Mouse (Mus musculus) embryo, embryonic 11 days (tissue): Measurements from ENCODE around the gene Rrp7a.

Source experiments
- DNase-seq: peaks from one replicate; pipeline ENCODE4 v3.0.0-alpha.2; 2015

The Rrp7a gene

DNA sequence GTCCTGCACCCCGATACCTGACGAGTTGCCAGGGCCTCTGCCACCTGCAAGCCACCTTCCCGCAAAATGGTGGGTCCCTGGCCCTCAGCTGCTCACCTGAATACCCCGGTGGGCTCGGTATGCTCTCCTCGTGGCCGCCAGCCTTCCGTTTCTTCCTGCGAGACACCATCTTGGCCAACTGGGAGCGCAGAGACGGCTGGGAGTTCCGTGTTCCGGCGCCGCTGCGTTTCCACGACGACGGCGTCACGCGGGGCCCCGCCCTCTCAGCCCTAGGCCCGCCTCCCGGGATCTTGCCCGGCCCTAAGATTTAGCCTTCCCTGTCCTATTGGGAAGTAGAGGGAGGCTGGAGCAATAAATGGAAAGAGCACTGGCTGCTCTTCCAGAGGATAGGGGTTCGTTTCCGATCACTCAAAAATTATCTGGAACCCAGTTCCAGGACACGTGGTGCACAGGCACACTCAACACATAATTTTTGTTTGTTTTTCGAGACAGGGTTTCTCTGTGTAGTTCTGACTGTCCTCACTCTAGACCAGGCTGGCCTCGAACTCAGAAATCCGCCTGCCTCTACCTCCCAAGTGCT, at the start of gene Rrp7a:
TSS of gene Rrp7a (minus strand) at position 236 of the 580 bp plus-strand sequence.
- peak; percentile 95 for DNase-seq

GRCm38 (mm10) chr15:83171712-83172481, 49.3 kb upstream of the Rrp7a start:
- DNase-seq, result peak; percentile 100

DNA sequence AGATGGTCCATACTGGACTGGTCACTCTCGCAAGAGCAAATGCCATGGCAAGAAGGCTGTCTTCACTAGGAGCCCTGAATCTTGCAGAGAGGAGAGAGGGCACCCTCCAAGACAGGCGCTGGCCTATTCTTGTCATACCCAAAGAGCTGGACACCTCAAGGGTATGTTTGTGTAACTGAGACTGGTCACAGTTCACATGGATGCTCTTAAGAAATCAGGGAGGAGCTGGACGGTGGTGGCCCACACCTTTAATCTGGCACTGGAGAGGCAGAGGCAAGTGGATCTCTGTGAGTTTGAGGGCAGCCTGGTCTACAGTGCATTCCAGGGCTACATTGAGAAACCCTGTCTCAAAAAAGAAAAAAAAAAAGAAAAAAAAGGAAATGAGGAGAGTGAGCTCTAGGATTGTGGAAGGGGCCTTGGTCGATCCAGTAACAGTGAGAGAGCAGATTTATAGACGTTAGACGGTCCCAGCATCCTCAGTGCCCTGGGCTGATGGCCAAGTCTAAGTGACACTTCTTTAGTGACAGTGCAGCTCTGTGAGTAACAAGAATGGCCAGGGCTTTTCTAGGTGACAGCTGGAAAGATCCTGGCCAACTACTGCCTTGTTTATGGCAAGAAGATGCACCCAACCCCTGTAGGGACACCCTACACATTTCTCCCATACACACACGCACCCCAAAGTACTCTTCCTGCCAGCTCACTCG, 48.5 kb upstream of the Rrp7a start:
- DNase-seq, result no peak

DNA sequence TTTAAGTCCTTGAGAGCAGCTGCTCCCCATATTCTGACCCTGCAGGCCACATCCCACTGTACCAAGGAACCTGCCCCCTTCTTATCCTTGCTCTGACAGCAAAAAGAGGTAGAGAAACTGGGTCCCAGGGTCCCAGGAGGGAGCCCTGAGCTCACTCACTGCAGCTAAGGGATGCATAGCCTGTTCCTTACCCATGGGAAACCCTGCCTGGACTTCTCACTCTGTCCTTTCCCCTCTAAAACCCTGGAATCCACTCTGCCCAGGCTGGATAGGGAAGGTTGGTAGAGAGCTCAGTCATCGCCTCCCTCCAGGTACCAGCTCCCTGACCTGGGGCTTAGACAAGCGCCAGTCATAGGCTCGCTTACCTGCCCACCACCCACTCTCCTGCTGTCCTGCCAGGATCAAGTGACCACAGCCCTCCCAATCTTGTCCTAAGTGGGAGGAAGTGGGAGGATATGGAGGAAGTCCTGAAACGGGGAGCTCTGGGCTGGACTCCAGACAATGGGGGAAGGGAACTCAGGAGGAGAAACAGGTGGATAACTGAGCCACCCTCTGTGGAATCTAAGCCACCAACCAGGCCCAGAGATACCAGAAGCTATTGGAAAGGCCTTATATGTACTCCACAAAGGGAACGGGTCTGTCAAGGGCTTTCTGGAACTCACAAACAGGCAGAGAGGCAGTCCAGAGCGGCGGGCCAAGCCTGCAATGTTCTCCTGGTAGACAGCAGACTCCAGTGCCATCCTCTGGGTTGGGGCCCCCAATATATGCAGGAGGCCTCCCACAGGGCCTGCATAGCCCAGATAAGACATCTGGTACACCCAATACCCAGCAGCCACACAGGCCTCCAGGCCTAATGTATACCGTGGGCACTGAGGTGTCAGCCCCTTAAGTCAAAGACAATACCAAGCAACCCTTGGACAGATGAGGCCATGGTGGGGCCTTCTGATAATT, 47.4 kb upstream of the Rrp7a start:
- DNase-seq, result no peak

- DNase-seq, result no peak
Observed at GRCm38 (mm10) chr15:83168875-83169771, 46.5 kb upstream of the Rrp7a start.

DNA sequence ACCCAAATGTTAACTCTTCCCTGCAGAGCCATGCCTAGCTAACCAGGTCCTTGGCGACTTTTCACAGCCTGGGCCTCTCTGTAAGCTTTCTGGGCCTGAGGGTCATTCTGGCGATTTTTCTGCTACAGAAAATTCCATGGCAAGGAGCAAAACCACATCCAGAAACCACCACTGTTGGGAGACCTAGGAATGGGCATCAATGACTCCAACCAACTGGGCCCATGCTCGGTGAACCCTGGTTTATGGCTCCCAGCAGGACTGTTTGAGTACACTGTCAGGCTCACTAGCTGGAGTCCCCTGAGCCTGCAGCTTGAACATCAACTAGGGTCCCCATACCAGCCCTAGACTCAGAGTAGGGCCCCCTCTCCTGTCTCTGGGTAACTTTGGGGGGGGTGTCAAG, 45.7 kb upstream of the Rrp7a start:
- DNase-seq, result no peak

GRCm38 (mm10) chr15:83167550-83168065, 45.0 kb upstream of the Rrp7a start:
- no peak for DNase-seq

DNA sequence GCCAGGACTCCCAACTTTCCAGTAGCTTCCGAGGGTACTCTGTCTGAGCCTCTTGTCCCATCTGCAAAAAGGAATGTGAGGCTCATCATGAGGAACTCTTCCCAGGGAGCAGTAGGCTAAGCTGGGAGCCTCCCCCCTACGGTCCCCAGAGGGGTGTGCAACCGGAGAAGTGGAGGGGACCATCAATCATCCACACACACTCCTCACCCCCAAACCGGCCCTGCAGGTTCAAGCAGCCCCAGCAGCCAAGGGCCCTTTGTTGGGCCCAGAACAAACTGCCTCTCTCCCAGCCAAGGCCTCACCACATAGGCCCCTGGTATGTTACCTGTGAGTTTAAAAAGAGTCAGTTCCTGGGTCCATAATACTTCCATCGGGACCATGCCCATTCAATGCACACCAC, 44.5 kb upstream of the Rrp7a start:
- DNase-seq, result no peak

GRCm38 (mm10) chr15:83166642-83167041, 44.0 kb upstream of the Rrp7a start:
- no peak for DNase-seq

DNA sequence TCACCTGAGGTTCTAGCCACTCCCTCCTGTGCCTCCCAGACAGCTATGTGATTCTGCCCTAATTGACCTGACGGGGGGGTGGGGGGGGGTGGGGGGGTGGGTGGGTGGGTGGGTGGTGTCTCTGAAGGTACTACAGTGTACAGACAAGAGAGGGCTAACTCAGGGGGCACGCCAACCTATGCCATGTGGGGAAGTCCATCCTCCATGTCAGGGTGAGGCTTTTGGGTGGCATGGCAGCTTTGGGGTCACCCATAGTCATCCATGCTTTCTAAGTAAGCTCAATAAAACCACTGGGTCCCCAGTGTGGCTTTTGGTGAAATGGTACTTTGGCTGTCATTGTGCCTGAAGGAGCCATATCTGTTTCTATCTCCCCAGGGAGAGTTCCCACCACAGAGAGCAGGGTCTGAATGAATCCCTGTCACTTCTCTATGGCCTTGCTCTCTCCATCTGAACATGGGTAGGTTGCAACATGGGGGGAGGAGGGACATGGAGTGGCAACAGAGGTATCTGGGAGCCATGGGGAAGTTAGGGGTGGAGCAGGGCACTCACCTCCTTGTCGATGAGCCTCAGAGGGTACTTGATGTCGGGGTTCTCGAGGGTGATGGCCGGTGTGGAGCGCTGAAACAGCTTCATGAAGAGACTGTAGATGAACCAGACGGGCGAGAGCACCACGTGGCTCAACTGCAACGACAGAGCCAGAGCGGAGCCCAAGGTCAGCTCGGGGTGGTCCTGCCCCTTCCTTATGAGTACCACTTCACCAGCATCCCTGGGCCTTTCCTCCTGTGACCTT, 43.1 kb upstream of the Rrp7a start:
- DNase-seq, result no peak

GRCm38 (mm10) chr15:83164971-83165471, 42.4 kb upstream of the Rrp7a start:
- no peak for DNase-seq

DNA sequence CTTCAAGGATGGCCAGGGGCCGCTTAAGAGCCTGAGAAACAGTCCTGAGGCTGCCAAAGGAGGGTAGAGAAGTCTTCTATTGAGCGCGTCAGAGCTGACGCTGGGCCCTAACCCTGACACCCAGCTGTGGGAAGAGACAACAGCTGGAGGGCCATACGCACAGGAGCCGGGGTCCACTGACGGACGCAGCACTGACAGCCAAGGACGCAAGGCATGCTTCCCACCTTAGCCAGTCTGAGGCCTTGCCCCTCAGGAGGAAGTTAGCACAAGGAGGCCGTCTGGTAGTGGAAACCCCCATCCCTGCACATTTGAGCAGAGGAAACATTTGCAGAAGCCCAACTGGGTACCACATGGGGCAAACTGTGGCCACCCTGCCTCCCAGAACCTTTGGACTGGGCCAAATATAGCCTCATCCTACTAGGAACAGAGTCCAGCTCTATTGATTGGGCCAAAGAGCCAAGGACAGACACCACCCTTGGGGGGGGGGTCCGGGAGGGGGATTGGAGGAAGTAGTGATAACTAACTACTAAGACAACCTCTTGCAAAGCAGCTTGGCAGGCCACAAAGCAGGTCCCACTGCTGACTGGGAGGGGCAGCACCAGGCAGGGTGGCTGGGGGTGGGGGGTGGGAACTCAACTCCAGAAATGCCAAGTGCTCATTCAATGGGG, 40.4 kb upstream of the Rrp7a start:
- no peak for DNase-seq

DNA sequence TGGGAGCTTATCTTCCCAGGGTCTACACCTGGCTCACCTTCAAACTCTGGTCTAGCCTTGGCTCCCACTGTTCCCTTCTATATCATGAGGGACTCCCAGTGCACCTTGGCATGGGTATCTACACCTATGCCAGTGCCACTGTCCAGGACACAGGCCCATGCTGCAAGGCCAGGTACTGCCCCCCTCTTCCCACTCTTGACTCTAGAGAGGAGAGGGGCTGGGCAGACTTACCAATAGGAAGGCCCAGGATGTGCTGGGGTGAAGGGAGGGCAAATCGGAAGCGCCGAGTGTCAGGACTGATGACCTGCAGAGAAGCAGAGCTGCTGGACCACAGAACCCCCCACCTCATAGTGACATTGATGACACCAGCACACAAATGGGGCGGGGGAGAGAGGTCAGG, 39.4 kb upstream of the Rrp7a start:
- no peak for DNase-seq

- peak; percentile 29 for DNase-seq
Observed at GRCm38 (mm10) chr15:83161062-83161748, 38.6 kb upstream of the Rrp7a start.

- no peak for DNase-seq
Observed at GRCm38 (mm10) chr15:83160561-83160960, 38.0 kb upstream of the Rrp7a start.

- no peak for DNase-seq
Observed at GRCm38 (mm10) chr15:83159823-83160222, 37.2 kb upstream of the Rrp7a start.

DNA sequence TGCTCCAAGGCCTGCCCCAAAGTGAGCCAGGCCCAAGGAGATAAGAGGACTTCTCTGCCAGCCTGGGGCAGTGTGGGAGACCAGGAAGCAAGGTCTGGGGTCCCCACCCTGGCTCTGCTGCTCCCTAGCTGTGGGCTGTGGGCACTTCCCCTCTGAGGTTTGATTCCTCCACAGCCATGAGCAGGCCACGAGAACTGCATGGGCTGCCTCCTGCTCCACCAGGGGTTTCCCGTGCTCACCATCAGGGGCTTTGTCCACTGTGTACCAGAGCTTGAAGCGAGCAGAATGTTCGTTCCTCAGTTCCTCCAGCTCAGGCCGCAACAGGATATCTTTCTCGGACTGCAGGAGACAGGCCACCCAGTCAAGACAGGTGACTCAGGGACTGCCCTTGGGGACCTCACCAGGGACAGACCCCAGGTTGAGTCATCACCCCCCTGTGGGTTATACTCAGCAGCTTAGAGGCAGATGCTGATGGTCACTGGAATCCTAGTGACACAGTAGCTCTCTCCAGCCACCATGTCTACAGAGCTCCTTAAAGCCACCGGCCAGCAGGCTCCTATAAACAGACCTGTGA, 36.1 kb upstream of the Rrp7a start:
- no peak for DNase-seq

DNA sequence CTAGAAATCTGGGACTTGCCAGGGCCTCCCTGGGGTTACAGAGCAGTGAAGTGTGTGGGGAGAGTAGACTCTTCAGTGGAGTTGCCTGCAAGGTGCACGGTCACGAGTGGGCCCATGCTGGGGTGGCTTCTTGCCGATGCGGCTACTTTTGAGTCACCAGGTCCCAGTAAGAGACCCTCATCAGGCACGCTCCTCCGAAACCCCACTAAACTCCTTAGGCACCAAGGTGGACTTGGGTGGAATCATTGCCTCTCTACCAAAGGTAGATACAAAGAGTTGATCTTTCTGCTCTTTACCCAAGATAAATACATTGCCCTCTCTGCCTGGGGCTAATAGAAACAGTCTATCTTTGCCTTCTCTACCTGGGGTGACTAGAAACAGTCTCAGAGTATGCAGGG, 35.1 kb upstream of the Rrp7a start:
- DNase-seq, result no peak
